Mouse (Mus musculus): ENCODE data around the gene Ifnar2.

Gene Ifnar2

DNA sequence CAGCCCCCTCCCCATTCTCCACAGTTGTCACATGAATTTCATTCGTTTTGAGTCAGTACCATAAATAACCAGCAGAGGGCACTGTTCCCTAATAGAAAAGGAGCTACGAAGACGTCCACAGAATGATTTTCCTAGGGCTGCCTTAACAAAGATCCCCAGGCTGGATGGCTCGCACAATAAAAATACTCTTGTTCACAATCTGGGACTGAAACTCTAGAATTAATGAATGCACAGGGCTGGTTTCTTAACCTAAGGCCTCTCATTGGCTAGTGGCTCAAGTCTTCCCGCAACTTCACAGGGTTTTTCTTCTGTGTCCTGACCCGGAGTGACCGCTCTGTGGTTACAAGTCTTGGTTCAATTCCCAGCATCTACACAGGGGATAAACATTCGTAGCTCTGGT lies 14.0 kb upstream of the Ifnar2 start:
- DNase-seq (ENCODE audit: low read depth, low spot score), result peak; percentile 79

DNA sequence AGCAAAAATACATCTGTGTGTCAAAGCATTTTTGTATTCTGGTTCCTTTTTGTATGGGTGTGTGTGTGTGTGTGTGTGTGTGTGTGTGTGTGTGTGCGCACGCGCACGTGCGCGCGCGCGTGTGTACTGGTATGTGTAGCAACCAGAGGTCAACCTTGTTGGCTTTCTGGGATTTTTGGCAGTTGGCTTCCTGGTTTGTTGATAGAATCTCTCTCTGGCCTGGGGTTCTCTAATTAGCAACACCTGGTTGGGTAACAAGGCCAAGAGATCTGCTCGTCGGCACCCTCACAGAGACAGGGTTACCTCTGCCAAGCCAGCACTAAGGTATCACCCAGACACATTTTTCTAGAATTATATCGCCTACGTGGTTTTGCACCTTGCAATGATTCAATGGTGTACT lies 13.1 kb upstream of the Ifnar2 start:
- no peak for DNase-seq (ENCODE audit: low read depth, low spot score)

DNA sequence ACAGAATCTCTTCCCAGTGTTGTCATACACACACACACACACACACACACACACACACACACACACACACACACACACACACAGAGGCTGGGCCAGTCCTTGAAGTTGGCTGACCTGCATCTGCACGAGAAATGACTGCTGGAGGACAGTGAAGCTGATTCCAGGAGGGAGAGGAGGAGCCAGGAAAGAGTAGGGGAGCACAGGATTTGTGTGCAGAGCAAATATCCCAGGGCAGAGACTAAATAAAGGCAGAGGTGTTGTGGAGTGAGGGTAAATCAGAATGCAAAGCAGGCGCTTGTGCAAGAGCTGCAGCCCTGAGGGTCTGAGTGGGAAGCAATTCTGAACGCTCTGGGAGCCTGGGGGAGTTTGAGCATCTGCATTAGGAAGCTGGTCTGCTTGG lies 12.4 kb upstream of the Ifnar2 start:
- DNase-seq (ENCODE audit: low read depth, low spot score), result no peak

DNA sequence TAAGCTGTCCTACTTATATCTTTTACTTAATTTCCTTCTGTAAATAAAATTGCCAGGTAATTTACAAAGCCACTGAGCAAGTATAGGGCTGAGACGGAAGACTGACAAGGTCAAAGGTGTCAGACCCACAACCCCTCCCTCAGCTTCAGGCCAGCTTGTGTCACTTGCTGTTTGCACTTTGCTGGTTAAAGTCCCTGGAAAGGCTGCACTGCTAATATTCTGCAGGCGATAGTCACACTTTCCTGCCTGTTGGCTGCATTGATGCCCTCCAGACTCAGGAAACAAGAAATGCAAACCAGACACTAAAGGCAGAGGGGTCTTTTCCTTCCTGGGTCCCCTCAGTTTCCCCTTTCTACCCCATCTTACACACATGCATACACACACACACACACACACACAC lies 10.6 kb upstream of the Ifnar2 start:
- DNase-seq (ENCODE audit: low read depth, low spot score), result no peak

DNA sequence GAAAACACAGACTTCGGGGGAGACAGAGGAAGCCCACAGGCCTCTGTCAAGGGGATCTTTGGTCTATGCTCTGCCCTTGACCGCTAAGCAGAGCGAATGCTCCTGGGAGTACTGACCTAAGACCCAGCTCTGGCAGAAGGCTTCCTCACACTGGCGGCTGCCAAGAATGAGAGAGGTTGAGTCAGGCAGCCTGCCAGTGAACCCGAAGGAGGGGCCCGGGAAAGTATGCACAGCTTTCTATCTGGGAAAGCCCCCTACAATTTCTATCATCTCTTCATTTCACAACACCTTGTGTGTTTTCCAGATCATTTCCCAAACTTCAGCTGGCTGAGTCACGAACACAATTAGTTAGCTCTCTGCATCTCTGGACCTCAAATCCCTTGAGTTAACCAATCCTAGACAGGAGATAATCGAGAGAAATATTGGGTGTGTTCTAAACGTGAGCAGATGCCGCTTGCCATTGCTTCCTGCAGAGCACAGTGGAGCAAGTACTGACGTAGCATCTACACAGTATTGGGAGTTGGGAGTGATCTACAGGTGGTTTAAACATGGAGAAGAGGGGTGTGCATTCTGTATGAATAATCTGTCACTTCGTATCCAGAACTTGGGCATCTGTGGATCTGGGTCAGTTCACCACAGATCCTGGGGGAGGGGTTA lies 9.8 kb upstream of the Ifnar2 start:
- DNase-seq (ENCODE audit: low read depth, low spot score), result no peak

DNA sequence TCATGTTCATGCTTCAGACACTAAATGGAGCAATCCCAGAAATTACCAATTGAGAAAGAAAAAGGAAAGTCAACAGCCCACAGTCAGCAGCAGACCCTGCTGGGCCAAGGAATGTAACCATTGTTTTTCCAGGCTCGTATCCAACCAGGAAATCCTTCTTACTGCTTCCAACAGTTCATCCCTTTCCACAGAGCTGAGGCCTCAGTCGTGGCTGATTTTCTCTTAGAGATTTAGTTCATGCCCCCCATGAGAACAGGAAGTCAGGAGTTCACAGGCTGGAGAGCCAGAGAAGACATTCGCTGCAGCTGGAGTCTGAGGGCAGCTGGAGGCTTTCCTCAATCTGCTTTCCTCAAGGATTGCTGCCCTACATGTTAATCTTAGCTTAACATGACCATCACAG lies 9.1 kb upstream of the Ifnar2 start:
- DNase-seq (ENCODE audit: low read depth, low spot score), result no peak

DNA sequence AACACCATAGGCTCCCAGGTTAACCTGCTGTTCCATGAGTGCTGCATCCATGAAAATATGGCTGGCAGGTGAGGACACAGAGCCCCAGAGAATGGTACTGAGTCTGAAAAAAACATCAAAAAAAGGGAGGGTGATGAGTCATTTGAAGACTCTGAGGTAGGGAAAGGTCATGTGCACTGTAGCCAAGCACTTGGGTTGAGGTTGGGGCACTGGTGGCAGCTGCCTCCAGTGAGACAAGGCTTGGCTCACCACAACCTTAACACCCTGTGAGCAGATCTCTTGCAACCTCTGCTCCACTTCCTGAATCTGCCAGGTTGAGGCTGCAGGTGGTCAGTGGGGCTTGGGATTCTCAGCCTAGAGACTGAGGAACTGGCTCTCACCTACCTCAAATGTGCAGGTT lies 6.0 kb upstream of the Ifnar2 start:
- peak; percentile 86 for DNase-seq (ENCODE audit: low read depth, low spot score)

DNA sequence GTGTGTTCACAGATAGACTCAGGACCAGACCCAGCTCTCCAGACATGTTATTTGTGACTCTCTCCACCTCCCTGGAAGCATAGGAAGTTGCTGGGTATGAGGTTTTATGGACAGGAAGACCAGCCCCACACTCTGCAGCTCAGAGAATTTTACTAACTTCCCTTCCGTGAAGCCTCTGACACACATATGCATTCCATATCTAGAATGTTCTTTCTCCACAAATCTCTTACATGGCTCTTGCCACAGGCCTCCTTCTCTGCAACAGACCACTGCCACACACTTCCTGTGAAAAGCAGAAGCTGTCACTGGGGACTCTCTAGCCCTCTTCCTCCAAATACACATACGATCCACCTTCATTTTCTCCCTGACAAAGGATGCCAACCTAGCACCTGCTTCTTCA lies 5.5 kb upstream of the Ifnar2 start:
- DNase-seq (ENCODE audit: low read depth, low spot score), result no peak

DNA sequence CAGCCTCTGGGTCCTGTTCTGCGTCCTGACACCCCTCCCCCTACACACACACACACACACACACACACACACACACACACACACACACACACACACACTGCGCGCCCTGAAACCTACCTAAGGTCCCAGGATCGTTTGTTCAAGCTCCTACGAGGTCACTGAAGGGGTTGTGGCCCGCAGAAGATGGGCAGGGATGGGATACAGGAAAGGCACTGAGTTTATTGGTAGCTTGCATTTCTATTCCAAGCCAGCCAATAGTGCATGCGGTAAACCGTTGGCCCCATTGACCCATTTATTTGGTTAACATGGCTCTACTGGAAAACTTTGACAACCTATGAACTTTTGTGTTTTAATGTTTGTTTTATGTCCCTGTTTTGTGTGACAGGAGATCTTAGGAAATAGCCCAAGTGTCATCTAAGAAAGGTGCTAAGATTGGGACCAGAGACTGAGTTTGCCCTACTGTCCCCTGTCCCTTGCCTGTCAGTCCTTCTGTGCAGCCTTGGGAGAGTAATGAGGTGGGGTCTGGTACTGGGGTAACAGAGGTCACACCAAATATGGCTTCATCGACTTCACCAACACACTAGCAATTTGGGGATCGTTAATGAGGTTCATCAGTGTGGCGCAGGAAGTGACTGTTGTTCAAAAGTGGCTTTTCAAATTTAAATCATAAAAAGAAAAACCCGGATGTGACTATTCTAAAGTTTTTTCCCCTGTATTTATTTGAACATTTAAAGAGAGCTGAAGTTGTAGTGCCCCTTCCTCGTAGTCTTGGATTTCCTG lies 1.1 kb downstream of the Ifnar2 start:
- DNase-seq (ENCODE audit: low read depth, low spot score), result peak; percentile 55

DNA sequence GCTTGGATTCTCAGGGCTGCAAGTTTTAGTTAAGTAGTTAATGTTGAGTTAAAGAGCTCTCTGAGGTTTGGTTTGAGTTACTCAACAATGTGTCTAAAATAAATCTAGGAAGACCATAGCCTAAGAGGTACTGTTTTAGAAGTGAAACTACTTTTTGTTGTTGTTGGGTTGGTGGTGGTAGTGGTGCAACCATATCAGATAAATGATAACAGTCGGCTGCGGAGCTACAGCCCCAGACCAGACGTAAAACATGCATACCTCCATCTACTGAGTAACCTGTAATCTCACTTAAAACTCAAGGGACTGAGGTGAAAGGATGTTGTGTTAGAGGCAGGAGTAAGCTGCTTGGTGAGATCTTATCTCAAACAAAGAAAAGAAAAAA lies 1.7 kb downstream of the Ifnar2 start:
- DNase-seq (ENCODE audit: low read depth, low spot score), result peak; percentile 65

DNA sequence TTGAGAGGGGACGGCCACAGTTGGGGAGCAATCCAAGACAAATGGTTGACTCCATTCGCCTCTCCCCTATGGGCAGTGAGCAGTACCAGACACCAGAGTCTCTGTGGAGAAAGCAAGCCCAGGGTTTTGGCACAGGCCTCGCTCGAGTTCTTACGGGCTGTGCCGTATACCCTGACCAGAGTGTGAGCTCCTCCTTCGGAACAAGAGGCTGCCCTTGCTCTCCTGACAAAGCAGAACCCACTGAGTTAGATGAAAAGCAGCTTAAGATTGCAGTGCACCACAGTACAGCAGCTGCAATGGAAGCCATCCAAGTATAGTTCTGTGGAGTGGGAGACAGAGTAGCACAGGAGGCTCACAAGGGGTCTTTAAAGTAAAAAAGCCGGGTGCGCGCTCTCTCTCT lies 4.1 kb downstream of the Ifnar2 start:
- DNase-seq (ENCODE audit: low read depth, low spot score), result no peak

DNA sequence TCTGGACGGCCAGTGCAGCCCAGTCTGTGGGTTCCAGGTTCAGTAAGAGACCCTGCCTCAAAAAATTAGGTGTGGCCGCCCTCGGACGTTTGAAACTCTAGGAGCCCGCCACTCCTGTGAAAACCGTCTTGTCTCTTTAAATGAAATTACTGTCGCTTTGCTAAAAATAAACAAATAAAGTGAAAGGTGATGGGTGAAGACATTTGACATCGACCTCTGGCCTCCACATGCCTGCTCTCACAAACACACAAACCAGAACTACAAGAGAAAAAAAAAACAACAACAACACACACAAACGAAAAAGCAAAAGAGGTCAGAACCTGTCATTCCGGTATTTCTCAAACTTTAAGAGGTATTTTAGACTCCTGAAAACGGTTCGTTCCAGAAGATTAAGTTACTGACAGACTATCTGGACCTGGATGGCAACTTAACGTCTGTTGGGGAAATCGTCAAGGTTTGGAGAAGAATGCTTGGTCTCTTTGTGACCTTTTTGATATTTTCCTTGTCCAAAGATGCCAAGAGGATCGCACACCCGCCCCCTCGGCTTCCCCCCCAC lies 5.9 kb downstream of the Ifnar2 start:
- DNase-seq (ENCODE audit: low read depth, low spot score), result no peak

DNA sequence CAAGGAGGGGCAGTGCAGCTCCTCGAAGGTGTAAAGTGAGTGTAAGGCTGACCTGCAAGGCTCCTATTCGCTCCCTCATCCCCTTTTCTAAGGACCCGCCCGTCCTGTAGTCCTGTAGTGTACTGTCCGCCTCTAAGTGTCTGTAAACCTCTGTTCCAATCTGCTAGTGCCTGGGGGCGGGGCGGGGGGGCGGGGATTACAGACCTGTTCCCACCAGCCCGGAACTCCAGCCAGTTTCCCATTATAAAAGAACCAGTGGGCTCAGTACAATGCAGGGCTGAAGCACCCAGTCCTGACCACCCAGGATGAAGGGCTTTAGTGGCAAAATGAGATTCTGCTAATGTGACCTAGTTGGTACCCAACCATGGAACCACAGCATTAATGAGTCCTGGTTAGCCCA lies 6.4 kb downstream of the Ifnar2 start:
- DNase-seq (ENCODE audit: low read depth, low spot score), result no peak

DNA sequence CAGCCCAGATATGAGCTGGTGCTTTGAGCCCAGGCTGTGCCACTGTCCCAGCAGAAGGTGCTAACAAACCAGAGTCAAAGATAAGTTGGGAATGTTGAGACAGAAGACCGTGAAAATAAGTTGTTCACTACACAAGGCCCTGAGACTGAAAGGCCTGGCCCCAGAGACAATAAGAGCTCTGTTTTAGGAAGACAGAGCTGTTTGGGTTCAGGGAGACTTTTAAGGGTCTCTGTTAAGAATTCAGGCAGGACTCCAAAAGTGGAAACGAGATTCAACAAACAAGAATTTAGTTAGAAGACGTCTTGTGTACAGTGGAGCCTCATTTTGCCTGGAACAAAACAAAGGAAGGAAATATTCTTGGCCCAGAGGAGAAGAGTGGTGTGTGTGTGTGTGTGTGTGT lies 6.8 kb downstream of the Ifnar2 start:
- DNase-seq (ENCODE audit: low read depth, low spot score), result no peak

DNA sequence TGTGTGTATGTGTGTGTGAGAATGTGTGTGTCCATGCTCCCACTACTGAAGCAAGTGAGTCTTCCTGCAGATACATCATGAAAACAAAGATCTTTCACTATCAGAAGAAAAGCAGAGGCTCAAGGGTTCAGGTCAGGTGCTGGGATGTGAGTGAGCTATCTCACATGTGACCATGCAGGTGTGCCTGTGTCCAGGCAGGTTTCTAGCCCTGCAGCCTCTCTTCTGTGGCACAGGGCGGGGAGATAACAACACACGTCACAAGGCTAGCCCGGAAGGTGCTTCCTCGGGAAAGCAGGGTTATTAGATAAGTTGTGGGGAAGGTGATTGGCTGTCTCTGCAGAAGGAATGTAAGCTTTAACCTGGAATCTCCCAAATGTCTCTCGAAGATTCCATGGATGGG lies 7.6 kb downstream of the Ifnar2 start:
- DNase-seq (ENCODE audit: low read depth, low spot score), result no peak

DNA sequence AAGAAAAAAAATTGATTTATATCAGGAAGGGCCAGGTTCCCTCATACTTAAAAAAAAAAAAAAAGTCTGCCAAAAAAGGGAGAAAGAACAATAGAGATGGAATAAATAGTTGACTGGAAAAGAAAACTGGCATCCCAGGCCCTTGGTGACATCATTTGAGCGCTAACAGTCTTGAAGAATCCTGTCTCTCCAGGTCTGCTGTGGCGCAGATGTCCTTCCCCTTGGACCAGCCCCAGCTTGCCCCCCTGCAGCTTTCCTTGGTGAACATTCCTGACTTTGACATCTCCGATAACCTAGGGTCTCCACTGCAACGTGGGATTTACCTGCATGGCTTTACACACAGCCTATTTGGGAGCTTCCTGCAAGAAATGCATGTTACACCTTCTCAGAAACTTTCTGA lies 9.0 kb downstream of the Ifnar2 start:
- DNase-seq (ENCODE audit: low read depth, low spot score), result no peak

DNA sequence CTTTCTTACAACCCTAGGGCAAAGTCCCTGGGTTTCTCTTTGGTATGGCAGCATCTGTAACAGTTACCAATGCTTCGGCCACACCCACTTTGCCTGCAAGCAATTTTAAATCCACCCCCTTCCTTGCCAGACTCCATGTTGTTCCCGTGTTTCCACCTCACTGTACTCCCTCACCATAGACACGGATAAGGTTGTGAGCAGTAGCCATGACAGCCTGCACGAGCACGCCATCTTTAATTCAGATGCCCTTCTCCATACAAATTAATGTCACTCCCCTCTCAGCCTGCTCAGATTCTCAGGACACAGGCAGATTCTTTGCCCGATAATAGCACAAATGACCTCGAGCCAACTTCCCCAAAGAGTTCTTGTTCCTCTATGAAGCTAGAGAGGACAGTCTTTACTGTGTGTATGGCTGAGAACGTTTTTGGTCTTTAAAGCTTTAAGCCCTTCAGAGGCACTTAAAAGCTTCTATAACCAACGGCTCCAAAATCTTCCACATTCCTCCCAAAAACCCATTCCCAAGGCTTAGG lies 9.7 kb downstream of the Ifnar2 start:
- no peak for DNase-seq (ENCODE audit: low read depth, low spot score)

DNA sequence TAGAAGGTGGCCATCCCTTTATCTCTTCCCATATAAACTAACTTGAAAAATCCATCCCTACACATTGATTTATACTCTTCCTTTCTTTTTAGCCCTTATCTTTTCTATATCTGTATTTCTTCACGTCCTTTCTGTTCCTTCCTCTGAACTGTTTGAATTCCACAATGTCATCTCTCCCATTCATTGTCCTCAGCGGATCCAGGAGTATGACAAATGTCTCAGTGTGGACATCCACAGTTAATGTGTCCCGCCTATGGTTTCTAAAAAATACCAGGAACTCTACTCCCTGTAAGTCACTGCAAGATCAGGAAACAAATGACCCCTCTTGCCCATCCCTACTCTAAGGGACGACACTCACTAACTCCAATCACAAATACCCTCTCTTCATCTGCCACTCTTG lies 11.6 kb downstream of the Ifnar2 start:
- DNase-seq (ENCODE audit: low read depth, low spot score), result no peak

DNA sequence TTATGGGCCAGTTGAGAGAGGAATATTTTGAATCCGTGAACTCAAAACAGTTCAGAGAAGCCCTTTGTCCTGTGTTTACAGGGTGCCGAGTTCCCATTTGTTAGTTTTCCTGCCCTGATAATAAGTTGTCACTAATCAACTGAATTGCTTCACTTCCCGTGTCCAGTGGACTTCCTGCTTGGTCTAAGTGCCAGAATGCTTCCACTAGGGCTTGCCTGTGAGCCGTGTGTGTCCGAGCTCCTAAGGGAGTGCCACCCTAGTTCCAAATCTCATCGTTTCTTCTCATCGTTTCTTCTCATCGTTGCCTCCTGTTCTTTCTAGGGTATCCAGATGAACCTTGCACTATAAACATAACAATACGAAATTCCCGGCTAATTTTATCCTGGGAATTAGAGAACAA lies 13.0 kb downstream of the Ifnar2 start:
- no peak for DNase-seq (ENCODE audit: low read depth, low spot score)

DNA sequence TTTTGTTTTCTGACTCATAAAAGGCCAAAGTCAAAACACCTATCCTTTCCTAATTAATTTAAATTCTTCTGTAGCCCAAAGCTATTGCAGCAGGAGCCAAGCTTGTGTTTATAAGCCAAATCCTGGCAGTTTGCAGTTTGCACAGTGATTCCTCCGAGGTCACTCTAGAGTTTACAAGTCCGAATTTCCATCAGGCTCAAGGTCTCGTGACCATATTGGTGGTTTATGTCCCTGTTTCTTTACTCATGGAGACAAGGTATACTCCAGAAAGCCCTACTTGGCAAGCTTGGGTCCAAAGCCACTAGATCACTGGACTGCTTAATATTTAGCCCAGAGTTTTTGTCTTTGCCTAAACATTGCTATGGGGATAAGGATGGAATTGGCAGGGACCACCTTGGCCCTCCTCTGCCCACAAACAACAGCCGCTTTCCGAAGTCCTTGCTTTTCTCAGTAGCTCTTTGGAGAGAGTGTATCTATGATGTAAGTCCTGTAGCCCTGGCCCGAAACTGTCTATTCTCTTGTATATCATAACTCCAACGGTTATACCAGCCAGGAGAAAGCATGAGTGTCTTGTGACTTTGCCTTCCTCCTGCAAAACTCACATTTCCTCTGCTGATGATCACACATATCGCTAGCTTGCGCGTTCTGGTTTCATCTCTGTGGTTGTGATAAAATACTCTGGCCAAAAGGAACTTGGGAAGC lies 14.0 kb downstream of the Ifnar2 start:
- DNase-seq (ENCODE audit: low read depth, low spot score), result no peak

DNA sequence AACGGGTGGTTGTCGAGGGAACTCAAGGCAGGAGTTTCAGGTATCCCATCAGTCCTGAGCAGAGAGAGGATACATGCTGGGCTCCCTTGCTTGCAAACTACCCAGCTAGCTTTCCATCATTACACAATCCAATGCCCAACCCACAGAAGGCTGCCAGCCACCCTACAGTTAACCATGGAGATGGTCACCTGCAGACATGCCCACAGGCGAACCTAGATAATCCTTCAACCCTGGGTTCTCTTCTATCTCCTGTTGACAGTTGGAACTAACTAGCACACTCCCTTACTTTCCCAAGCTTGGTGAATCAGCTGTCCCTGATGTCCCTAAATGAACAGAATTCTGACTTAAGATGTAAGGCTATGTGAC lies 14.5 kb downstream of the Ifnar2 start:
- DNase-seq (ENCODE audit: low read depth, low spot score), result no peak

DNA sequence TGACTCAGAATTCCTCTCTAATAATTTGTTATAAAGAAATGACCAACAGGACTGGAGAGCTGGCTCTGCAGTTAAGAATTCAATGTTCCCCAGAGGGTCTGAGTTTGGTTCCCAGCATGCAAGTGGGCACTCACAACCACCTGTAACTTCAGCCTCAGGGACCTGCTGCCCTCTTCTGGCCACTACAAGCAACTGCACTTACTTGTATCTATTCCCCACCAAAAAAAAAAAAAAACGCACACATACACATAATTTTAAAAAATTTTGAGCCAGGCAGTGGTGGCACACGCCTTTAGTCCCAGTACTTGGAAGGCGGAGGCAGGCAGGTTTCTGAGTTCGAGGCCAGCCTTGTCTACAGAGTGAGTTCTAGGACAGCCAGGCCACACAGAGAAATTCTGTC lies 17.5 kb downstream of the Ifnar2 start:
- DNase-seq (ENCODE audit: low read depth, low spot score), result peak; percentile 58

DNA sequence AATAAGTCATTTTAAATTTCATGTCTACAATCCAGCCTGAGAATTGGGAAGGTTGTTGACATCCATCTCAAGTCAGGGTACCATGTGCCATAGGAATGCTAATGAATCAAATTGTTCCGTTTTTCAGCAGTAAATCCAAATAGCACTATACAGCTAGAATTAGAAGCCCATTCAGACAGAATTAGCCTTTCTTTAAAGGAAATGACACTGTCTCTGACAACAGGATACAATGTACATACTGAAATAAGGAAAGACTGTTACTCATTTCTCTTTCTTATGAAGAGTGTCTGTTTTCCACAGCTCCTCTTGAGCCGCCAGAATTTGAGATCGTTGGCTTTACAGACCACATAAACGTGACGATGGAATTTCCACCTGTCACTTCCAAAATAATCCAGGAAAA lies 18.8 kb downstream of the Ifnar2 start, which contains the start of gene Gm21970:
Gene Gm21970, plus strand, starts transcription at position 301 of the 400 bp plus-strand sequence.
- DNase-seq (ENCODE audit: low read depth, low spot score), result no peak

Measured in CD4-positive helper T cell, adult 2 months (primary cell).